Mouse (Mus musculus): ENCODE measurements at regions not wholly inside any gene's neighbourhood (a gene's known extent, or its start where the extent isn't known, plus 50 kb on each side); places are given as distances from the start of the nearest gene placed in this dataset.

DNA sequence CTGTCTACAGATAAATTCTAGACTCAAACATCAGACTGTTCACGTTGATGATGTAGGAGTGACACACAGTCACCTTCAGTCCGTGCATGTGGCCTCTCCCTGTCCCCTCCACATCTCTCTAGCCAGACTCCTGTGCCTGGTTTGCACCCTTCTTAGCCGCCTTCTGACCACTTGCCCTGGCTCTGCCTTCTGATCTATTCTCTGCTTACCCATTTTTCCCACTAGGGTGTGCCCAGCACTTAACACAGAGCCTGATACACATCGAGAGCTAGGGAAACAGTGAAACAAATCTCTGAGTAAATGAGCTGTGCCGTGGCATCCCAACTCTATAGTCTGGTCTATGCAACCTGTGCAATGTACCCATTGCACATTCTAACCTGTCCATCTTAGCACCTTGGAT is 73.3 kb upstream of the Zmiz1 start:
- DNase-seq: no peak

GRCm38 (mm10) chr14:25387780-25388179 is 71.2 kb upstream of the Zmiz1 start:
- no peak for DNase-seq

GRCm38 (mm10) chr14:25389314-25389713 is 69.7 kb upstream of the Zmiz1 start:
- no peak for DNase-seq

DNA sequence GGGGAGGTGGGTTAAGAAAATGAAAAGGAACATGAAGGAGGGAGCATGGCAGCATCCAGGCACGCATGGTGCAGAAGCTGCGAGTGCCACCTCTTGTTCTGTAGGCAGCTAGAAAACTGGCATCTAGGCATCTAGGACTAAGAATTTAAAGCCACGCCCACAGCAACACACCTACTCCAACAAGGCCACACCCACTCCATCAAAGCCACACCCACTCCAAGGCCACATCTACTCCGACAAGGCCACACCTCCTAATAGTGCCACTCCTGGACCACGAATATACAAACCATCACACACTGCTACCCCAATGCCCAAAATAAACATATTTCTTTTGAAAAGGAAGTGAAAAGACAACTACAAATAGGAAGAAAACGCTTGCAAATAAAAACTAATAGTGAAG is 66.6 kb upstream of the Zmiz1 start:
- no peak for DNase-seq

DNA sequence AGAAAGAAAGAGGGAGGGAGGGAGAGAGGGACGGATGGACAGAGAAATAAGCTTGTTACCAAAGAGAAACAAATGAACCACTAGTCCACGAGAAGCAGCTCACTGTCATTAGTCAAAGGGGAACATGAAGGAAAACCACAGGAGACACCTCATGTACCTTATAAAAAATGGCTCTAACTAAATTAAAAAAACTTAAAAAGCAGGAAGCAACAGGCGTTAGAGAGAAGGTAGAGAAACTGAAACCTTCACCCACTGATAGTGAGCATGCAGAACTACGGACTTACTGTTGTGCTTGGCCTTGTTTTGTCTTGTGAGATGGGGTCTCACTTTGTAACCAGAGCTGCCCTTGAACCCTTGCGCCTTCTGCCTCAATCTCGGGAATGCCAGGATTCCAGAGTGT is 66.0 kb upstream of the Zmiz1 start:
- no peak for DNase-seq

- no peak for DNase-seq
Observed at GRCm38 (mm10) chr14:25394931-25395330, 64.1 kb upstream of the Zmiz1 start.

- no peak for DNase-seq
Observed at GRCm38 (mm10) chr14:25396990-25397531, 61.9 kb upstream of the Zmiz1 start.

DNA sequence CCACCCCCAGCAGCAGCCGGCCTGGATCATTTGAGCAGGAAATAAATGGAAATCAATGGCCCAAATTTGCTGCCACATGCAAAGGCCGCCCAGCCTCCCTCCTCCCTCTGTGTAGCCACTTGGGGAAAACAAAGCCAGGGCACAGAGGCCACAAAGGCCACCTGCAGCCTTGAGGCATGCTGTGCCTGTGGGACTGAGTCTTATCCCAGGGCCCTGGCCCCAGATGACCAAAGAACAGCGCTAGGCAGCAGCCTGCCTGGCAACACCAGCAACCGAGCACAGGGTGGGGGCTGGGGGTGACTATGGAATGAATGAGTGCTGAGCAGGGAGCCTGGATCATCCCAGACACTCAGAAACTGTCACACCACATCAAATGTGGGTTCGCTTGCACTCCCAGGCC is 61.2 kb upstream of the Zmiz1 start:
- no peak for DNase-seq

GRCm38 (mm10) chr14:25398745-25399144 is 60.2 kb upstream of the Zmiz1 start:
- no peak for DNase-seq

DNA sequence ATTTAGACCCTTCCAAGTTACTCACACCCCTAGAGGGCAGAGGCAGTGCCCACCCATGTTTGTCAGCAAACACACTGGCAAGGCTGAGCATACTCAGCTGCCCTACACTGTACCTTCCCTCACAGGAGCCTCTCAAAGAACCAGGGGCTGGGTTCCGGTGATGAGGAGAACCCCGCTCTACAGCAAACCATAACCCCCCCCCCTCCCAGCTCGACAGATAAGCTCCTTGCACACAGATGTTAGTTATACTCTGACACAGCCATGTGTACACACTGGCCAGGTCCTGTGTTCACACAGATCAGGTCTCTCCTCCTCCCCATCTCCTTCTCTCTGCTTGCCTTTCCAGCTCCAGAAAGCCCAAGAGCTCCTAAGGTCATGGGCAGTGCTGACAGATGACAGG is 59.7 kb upstream of the Zmiz1 start:
- no peak for DNase-seq

DNA sequence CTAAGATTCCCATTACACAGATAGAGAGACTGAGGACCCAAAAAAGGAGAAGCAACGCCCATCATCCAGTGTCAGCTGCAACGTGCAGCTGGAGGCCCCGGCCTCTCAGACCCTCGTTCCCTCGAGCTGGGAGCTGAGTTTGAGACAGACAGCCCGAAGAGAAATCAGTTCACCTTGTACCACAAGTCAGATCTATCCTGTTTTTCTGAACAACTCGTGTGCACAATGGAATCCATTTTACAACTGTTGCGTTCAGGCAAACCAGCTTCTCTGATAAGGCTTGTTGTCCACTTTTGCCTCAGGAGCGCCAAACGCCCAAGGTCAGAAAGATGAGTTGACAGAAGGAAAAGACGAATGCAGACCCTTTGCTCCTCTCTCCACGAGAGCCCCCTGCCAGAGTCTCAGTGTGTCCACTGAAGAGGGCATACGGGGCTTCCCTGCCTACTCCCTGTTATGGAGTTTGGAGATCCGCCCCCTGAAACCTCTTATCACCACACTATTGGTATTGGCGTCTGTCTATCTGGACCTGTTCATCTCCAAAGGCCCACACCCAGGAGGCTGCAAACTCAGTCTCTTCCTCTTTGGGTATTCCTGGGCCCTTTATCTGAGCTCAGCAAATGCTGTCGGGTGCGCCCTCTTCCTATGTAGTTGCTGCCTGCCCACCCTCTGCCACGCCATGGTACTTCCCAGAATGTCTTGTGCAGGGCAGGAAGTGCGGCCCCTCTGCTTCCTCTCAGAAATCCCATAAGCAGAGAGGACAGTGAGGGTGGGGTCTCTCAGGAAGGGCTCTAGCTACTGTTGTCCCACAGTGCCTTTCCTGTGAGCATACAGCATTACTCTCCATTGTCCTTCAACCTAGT is 57.7 kb upstream of the Zmiz1 start:
- no peak for DNase-seq

- no peak for DNase-seq
Observed at GRCm38 (mm10) chr14:25402409-25402808, 56.6 kb upstream of the Zmiz1 start.

- DNase-seq: no peak
Observed at GRCm38 (mm10) chr14:25405191-25405590, 53.8 kb upstream of the Zmiz1 start.

DNA sequence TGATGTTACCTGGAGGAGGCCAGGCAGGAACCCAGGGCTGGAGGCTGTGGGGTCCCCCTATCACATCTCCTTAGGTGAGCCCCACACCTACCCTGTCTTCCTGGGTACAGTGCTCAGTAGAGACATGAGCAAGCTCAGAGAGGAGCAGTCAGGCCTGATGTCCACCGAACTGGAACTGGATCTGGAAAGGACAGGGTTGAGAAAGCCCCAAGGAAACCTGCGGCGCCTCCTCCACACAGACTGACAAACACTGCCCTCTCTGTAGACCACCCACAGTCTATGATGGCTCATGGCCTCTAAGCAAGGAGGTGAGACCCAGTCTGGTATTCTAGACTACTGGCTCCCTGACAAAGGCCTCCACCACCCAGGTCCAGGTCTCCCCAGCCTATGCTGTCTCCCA is 52.9 kb upstream of the Zmiz1 start:
- no peak for DNase-seq

- no peak for DNase-seq
Observed at GRCm38 (mm10) chr14:25406613-25407012, 52.4 kb upstream of the Zmiz1 start.

GRCm38 (mm10) chr14:25407111-25407510 is 51.9 kb upstream of the Zmiz1 start:
- no peak for DNase-seq

Data from thymus, adult 18-20 months (tissue).